Mouse (Mus musculus) kidney, adult 2 months (tissue): ENCODE data around the gene Diaph2.

ENCODE experiments used
- CTCF ChIP-seq: fragments of 200-500 bp; conservative IDR thresholded peaks from 2 replicates; pipeline ENCODE4 v1.5.1; 2011; ENCODE audit warnings: low read depth, mild to moderate bottlenecking, control low read depth, low read length, moderate library complexity, mixed read lengths; ENCODE audit not compliant: insufficient read depth, insufficient read length
- POLR2A ChIP-seq: fragments of 200-500 bp; IDR thresholded peaks from one replicate; pipeline ENCODE4 v1.6.1; 2011; ENCODE audit warnings: low read depth, low read length, control low read depth

DNA sequence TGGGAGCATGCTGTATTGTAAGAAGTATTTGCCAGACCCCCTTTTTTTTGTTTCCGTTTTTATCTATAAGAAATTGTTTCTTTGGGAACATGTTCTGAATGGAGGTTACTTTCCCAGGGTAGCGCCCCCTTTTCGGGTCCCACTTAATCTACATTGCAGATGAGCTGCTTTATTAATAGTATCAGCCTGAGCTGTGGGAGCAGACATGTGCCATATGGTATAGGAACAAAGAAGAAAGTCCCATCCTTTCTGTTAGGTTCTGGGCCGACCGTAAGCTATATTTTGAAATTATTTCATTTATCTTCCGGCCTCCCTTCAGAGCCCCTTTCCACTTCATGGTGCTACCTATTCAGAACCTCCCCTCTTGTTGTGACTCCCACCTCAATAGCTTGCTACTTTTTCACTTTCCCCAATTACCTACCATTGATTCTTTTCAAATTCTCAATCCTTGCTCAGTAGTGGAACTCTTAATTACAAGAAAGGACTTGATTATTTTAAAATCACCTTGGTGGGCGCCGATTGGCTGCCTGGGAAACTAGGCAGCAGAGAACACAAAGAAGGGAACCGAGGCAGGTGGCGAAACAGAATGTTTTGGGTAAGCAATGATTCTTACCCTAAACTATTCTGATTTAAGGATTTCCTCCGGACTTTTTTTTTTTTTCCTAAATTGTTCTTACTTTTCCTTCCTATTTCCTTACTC lies 24.2 kb downstream of the Diaph2 start:
- TF ChIP-seq CTCF = no peak
- TF ChIP-seq POLR2A = no peak
